In the genomic region with DNA sequence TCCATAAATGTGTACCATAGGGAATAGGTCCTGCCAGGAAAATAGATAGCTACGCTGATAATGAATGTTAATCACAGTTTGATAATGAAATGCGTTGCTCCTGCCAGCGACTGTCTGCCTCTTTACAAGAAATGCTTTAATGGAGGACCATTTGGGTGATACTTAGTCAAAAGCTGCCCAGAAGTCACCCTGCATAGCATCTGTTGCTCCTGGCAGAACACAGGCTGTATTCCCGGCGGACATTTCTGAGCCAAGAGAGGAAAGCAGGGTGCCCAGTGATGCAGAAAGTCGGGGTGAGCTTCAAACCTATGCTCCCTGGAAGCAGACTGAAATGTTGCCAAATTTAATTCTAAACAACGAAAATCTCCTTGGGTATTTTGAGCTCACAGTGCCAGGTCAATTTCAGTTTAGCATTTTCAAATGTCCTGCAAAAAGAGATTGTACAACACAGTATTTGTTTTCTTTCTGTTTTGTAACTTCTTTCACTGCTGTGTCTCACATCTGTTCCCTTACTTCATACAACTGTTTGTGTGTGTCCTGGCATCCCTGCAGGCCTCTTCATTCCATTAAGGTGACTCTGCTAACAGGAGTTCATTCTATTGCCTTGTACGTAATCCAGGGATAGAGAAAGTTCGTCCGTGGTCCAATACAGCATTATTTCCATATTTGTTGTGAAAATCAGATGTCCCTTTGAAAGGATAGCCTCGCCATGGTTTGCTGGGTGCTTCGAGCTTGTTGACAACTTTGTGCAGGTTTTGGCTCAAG, we compare ENCODE assay signal across 18 mouse cellular contexts. TPM values are rescaled to one million over a fixed set of nuclear protein-coding genes. Genes with fewer than 3 reads are reported as not detected.
DNase-seq lines count a peak whose midpoint lies in the region; ATAC-seq lines count a peak whose summit lies in the region.
"Had no signal": no experiment of that assay in that cellular context is flagged by ENCODE, and none has a peak within 500 bp of the region (broad histone marks: within the 10 kb centered on the region; RNA-seq: fewer than 3 reads in every experiment).

No protein-coding gene starts in this region.

- no peak overlapping the region for H3K4me2 ChIP-seq in embryonic facial prominence, embryonic 14.5 days (ENCODE audit: low read depth, low read length)
- H3K4me2 ChIP-seq in forebrain, embryonic 14.5 days (ENCODE audit: low read length): no peak overlapping the region
- H3K4me2 ChIP-seq: limb, embryonic 13.5 days; midbrain, embryonic 15.5 days had no signal

- no peak overlapping the region for H3K27ac ChIP-seq in embryonic facial prominence, embryonic 14.5 days (replicated peaks; ENCODE audit: low read depth, low read length)
- H3K27ac ChIP-seq in embryonic facial prominence, embryonic 10.5 days (replicated peaks): no peak overlapping the region
- H3K27ac ChIP-seq in forebrain, embryonic 14.5 days (ENCODE audit: low read depth, low read length): no peak overlapping the region
- H3K27ac ChIP-seq: limb, embryonic 13.5 days; midbrain, embryonic 15.5 days had no signal

- H3K4me1 ChIP-seq in embryonic facial prominence, embryonic 14.5 days (ENCODE audit: control insufficient read depth, insufficient read depth, low read length): no peaks in the 10 kb centered on the region
- H3K4me1 ChIP-seq in embryonic facial prominence, embryonic 10.5 days: no peaks in the 10 kb centered on the region
- H3K4me1 ChIP-seq in forebrain, embryonic 14.5 days (ENCODE audit: control insufficient read depth, insufficient read depth, low read length): peaks cover 8% of the 10 kb centered on the region; the same call in 1 of the 2 replicates
- H3K4me1 ChIP-seq: limb, embryonic 13.5 days; midbrain, embryonic 15.5 days had no signal

- no peak overlapping the region for H3K4me3 ChIP-seq in embryonic facial prominence, embryonic 14.5 days (ENCODE audit: low read depth, low read length)
- no peak overlapping the region for H3K4me3 ChIP-seq in embryonic facial prominence, embryonic 10.5 days
- no peak overlapping the region for H3K4me3 ChIP-seq in forebrain, embryonic 14.5 days (ENCODE audit: low read depth, low read length)
- H3K4me3 ChIP-seq: erythroblast, embryonic 14.5 days; limb, embryonic 13.5 days; midbrain, embryonic 15.5 days had no signal

- H3K9ac ChIP-seq in embryonic facial prominence, embryonic 14.5 days (ENCODE audit: low read depth, low read length): no peak overlapping the region
- H3K9ac ChIP-seq in forebrain, embryonic 14.5 days (ENCODE audit: low read length): no peak overlapping the region
- H3K9ac ChIP-seq: limb, embryonic 13.5 days; midbrain, embryonic 15.5 days had no signal

- WGBS in embryonic facial prominence, embryonic 14.5 days: 67% methylated on average over 12 of the region's 12 CpGs
- WGBS in embryonic facial prominence, embryonic 10.5 days: 86% methylated on average over 12 of the region's 12 CpGs
- 46% methylated on average over 12 of the region's 12 CpGs for WGBS in forebrain, embryonic 14.5 days

- intact Hi-C loops in heart, postnatal 36 days (cut with DNase I): no loop called here
- intact Hi-C loops in heart, postnatal 10 days (cut with DNase I): no loop called here

- no peaks in the 10 kb centered on the region for H3K9me3 ChIP-seq in embryonic facial prominence, embryonic 14.5 days (ENCODE audit: control insufficient read depth, low read length)
- no peaks in the 10 kb centered on the region for H3K9me3 ChIP-seq in embryonic facial prominence, embryonic 10.5 days
- no peaks in the 10 kb centered on the region for H3K9me3 ChIP-seq in forebrain, embryonic 14.5 days (replicated peaks; ENCODE audit: control insufficient read depth, low read length)
- H3K9me3 ChIP-seq: midbrain, embryonic 15.5 days had no signal

- H3K36me3 ChIP-seq in embryonic facial prominence, embryonic 14.5 days (ENCODE audit: control insufficient read depth, insufficient read depth, low read length): no peaks in the 10 kb centered on the region
- no peaks in the 10 kb centered on the region for H3K36me3 ChIP-seq in embryonic facial prominence, embryonic 10.5 days (replicated peaks)
- no peaks in the 10 kb centered on the region for H3K36me3 ChIP-seq in forebrain, embryonic 14.5 days (ENCODE audit: control insufficient read depth, insufficient read depth, low read length)
- H3K36me3 ChIP-seq: G1E; limb, embryonic 13.5 days; midbrain, embryonic 15.5 days had no signal

- peak; percentile 54 for DNase-seq in embryonic facial prominence, embryonic 14.5 days (ENCODE audit: low spot score)
- no peak for DNase-seq in embryonic facial prominence, embryonic 10.5 days (ENCODE audit: low spot score)
- peak; percentile 11 to 23 for DNase-seq in heart, postnatal 36 days
- DNase-seq in heart, postnatal 10 days: no peak
- DNase-seq in 3T3-L1 (ENCODE audit: low read depth, low spot score): peak; percentile 66
- DNase-seq in forebrain, embryonic 14.5 days (ENCODE audit: low spot score): peak; percentile 74
- DNase-seq in natural killer cell, adult 2 months (ENCODE audit: low spot score in 2 of 2): no peak
- DNase-seq: cerebellum, adult 2 months; heart, postnatal 4 days; kidney, adult 11 months; kidney, postnatal 36 days; lung, adult 18-20 months; lung, postnatal 4 days; retina, postnatal 1 day had no signal

- ATAC-seq in embryonic facial prominence, embryonic 14.5 days (ENCODE audit: low read depth): no peak
- peak; percentile 70; the same call in 1 of the 2 replicates for ATAC-seq in forebrain, embryonic 14.5 days
- ATAC-seq: midbrain, embryonic 15.5 days had no signal

- H3K27me3 ChIP-seq in embryonic facial prominence, embryonic 14.5 days (replicated peaks; ENCODE audit: control insufficient read depth, insufficient read depth, low read length): no peaks in the 10 kb centered on the region
- H3K27me3 ChIP-seq in embryonic facial prominence, embryonic 10.5 days (replicated peaks; ENCODE audit: low read depth, poor library complexity, severe bottlenecking): no peaks in the 10 kb centered on the region
- H3K27me3 ChIP-seq in forebrain, embryonic 14.5 days (replicated peaks; ENCODE audit: control insufficient read depth, insufficient read depth, low read length): no peaks in the 10 kb centered on the region
- H3K27me3 ChIP-seq: limb, embryonic 13.5 days; midbrain, embryonic 15.5 days had no signal

RNA-seq across cellular contexts. Expression of a gene that starts 38.4 kb away (rescaled TPM):
- 8.4 and 9.7 TPM in 2 replicates for polyA plus RNA-seq in embryonic facial prominence, embryonic 14.5 days (2014; fragmentation: Nextera tagmentation; extraction: Ambion mirVana)
- 2.9 and 3.1 TPM in 2 replicates for polyA plus RNA-seq in embryonic facial prominence, embryonic 10.5 days (2016; fragmentation: Nextera tagmentation; extraction: Ambion mirVana)
- total RNA-seq in heart, postnatal 36 days (2021): under 1 TPM; 0.11 TPM
- under 1 TPM; 0.37 to 0.67 TPM for total RNA-seq in heart, postnatal 10 days (2021)
- polyA plus RNA-seq in forebrain, embryonic 14.5 days (2014; fragmentation: Nextera tagmentation; extraction: Ambion mirVana): 2.3 and 2.5 TPM in 2 replicates
- polyA plus RNA-seq: erythroblast, embryonic 14.5 days; G1E had no signal

RNA-seq across cellular contexts. Expression of a gene that starts 39.7 kb away (rescaled TPM):
- polyA plus RNA-seq in embryonic facial prominence, embryonic 14.5 days (2014; fragmentation: Nextera tagmentation; extraction: Ambion mirVana): 8.7 and 9.7 TPM in 2 replicates
- polyA plus RNA-seq in embryonic facial prominence, embryonic 10.5 days (2016; fragmentation: Nextera tagmentation; extraction: Ambion mirVana): 8.9 and 10.5 TPM in 2 replicates
- total RNA-seq in heart, postnatal 36 days (2021): 1 to 10 TPM; 1.8 to 2.2 TPM
- total RNA-seq in heart, postnatal 10 days (2021): 1 to 10 TPM; 2.9 to 3.1 TPM
- 5.2 and 6.2 TPM in 2 replicates for polyA plus RNA-seq in forebrain, embryonic 14.5 days (2014; fragmentation: Nextera tagmentation; extraction: Ambion mirVana)

RNA-seq across cellular contexts. Expression of a gene that starts 39.8 kb away (rescaled TPM):
- 4.4 and 5.2 TPM in 2 replicates for polyA plus RNA-seq in embryonic facial prominence, embryonic 14.5 days (2014; fragmentation: Nextera tagmentation; extraction: Ambion mirVana)
- 2.8 and 3.3 TPM in 2 replicates for polyA plus RNA-seq in embryonic facial prominence, embryonic 10.5 days (2016; fragmentation: Nextera tagmentation; extraction: Ambion mirVana)
- 1 to 10 TPM; 5.9 to 6.2 TPM for total RNA-seq in heart, postnatal 36 days (2021)
- total RNA-seq in heart, postnatal 10 days (2021): 1 to 10 TPM; 6.3 to 8.4 TPM
- polyA plus RNA-seq in forebrain, embryonic 14.5 days (2014; fragmentation: Nextera tagmentation; extraction: Ambion mirVana): 0.97 and 1.1 TPM in 2 replicates

Comparison
In these comparisons a context has a peak if more than half of its experiments do, and no peak if none do; other contexts are left out.
1. DNase-seq: peak in embryonic facial prominence, embryonic 14.5 days (single experiment), heart, postnatal 36 days (2 of 2), 3T3-L1 (single experiment) and forebrain, embryonic 14.5 days (single experiment); none in embryonic facial prominence, embryonic 10.5 days (single experiment), heart, postnatal 10 days (0 of 2) and natural killer cell, adult 2 months (0 of 2).